Mouse (Mus musculus): ENCODE measurements around the gene Tpk1. TPM values are rescaled to one million over a fixed set of nuclear protein-coding genes. Genes with fewer than 3 reads are reported as not detected.
"Not testable (repeated sequence)": the region's sequence is repeated elsewhere in the genome, so short reads cannot be mapped to it uniquely, and the experiment has no call there.

Tpk1 gene
- polyA plus RNA-seq, 1 experiment from 2014 or later = 3.8 TPM

DNA sequence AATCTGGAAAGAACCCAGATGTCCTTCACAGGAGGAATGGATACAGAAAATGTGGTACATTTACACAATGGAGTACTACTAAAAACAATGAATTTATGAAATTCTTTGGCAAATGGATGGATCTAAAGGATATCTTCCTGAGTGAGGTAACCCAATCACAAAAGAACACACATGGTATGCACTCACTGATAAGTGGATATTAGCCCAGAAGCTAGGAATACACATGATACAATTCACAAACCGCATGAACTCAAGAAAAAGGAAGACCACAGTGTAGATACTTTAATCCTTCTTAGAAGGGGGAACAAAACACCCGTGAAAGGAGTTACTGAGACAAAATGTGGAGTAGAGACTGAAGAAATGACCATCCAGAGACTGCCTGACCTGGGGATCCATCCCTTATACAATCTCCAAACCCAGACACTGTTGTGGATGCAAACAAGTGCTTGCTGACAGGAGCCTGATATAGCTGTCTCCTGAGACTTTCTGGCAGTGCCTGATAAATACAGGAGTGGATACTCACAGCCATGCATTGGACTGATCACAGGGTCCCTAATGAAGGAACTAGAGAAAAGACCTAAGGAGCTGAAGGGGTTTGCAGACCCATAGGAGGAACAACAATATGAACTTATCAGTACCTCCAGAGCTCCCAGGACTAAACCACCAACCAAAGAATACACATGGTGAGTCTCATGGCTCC lies 159.2 kb downstream of the Tpk1 start:
- not testable (repeated sequence) for H3K9ac ChIP-seq; H3K4me1 ChIP-seq; H3K36me3 ChIP-seq (ENCODE audit: poor library complexity, severe bottlenecking); H3K4me2 ChIP-seq; H3K9me3 ChIP-seq (replicated peaks); H3K27ac ChIP-seq; H3K27me3 ChIP-seq; ATAC-seq; H3K4me3 ChIP-seq
- 84% methylated on average over 2 of the region's 2 CpGs for WGBS

DNA sequence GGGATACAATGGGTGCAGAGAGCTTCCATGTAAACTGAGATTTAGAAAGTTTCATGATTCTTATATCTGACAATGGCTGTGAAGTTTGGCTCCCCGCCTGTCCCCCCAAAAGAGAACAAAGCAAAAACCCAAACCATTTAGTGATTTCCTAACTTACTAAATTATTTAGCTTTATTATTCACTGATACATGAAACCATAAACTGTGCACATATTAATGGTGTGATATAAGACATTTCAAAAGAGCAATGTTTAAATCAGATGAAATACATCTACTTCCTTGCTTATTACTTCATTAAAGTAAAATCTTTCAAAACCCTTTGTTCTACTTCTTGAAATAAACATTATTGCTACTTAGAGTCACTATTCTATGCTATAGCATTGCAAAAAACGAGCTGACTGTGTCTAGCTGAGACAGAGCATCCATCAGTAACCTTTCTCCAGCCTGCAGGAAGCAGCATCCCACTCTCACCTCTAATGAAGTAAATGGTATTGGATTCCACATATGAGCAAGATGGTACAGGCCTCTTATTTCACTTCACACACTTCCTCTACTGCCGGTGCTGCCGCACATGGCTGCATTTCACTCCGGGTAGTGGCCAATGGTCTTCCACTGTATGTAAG lies 161.4 kb downstream of the Tpk1 start:
- H3K9me3 ChIP-seq (replicated peaks) = no peaks in the 10 kb centered on the region
- 79% methylated on average over 5 of the region's 5 CpGs for WGBS
- no peaks in the 10 kb centered on the region for H3K36me3 ChIP-seq (ENCODE audit: poor library complexity, severe bottlenecking)
- ATAC-seq = no peak
- no peak overlapping the region for H3K4me3 ChIP-seq
- no peak overlapping the region for H3K9ac ChIP-seq
- H3K27ac ChIP-seq = no peak overlapping the region
- H3K27me3 ChIP-seq = no peaks in the 10 kb centered on the region
- H3K4me2 ChIP-seq = no peak overlapping the region
- no peaks in the 10 kb centered on the region for H3K4me1 ChIP-seq

DNA sequence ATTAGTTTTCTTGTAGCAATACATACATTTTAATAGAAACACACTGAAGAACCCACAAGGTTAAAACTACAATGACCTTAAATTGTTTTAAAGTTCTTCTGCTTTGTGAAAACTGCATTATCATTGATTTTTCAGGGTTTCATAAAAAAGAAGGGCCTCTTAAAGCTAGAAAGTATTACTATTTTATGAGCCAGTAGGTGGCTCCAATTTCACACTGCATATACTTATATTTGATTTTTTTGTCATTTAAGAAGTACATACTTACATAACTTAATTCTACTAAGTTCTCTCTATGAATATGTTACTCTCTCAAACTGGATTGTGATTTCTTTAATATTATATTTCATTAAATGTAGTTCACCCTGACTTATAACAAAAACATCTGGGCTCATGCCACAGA lies 173.7 kb downstream of the Tpk1 start:
- Histone ChIP-seq H3K36me3 (ENCODE audit: poor library complexity, severe bottlenecking) (no peaks in the 10 kb centered on the region), H3K4me3 (no peak overlapping the region)
- ATAC-seq = no peak

DNA sequence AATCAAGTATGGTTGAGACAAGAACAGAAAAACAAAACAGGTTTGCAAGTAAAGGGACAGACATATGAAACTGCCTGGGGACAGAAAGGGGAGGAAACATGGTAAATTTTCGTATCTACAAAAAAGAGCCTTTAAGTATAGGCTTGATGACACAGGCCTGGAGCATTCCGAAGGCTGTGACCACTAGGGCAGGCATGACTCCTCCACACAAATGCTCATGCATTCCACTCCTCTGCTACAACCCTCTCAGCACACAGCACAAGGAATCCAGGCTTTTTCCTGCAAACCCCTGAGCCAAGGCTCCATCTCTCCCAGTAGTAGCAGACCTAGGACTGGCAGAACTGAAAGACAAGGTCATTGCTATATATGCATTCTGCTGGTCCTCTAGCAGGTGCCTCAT lies 179.4 kb downstream of the Tpk1 start:
- no peaks in the 10 kb centered on the region for H3K27me3 ChIP-seq
- no peaks in the 10 kb centered on the region for H3K9me3 ChIP-seq (replicated peaks)
- no peak overlapping the region for H3K4me2 ChIP-seq
- H3K9ac ChIP-seq = no peak overlapping the region
- H3K36me3 ChIP-seq (ENCODE audit: poor library complexity, severe bottlenecking) = no peaks in the 10 kb centered on the region
- H3K4me3 ChIP-seq = no peak overlapping the region
- H3K4me1 ChIP-seq = no peaks in the 10 kb centered on the region
- WGBS = 94% methylated on average over 2 of the region's 2 CpGs
- no peak overlapping the region for H3K27ac ChIP-seq
- ATAC-seq = no peak

More for the DNA sequence above, 173.7 kb downstream of the Tpk1 start:
- Histone ChIP-seq H3K4me2 (no peak overlapping the region), H3K9ac (no peak overlapping the region), H3K27ac (no peak overlapping the region), H3K9me3 (replicated peaks) (no peaks in the 10 kb centered on the region), H3K4me1 (no peaks in the 10 kb centered on the region), H3K27me3 (no peaks in the 10 kb centered on the region)

DNA sequence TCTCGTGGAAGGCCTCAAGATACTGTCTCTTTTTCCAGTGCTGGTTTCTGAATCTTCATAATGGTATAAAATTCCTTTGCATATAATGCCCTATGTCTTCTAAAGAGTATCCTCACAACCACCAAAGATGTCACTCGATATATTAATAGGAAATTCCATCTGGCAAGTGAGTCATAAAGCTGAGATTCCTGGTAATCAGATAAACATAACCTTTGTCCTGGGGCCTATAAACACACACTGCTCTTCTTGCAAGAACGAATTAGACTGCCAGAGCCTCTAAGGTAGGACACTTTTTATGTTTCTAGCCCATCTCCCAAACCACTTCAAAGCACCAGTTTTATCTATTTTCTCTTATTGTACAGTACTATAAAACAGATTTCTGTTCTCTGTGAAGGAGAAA lies 185.4 kb downstream of the Tpk1 start:
- no peak for ATAC-seq
- no peaks in the 10 kb centered on the region for H3K4me1 ChIP-seq
- no peak overlapping the region for H3K27ac ChIP-seq
- H3K4me3 ChIP-seq = no peak overlapping the region
- no peak overlapping the region for H3K9ac ChIP-seq
- no peaks in the 10 kb centered on the region for H3K9me3 ChIP-seq (replicated peaks)
- no peaks in the 10 kb centered on the region for H3K27me3 ChIP-seq
- WGBS = 78% methylated on average over 3 of the region's 3 CpGs
- no peak overlapping the region for H3K4me2 ChIP-seq
- no peaks in the 10 kb centered on the region for H3K36me3 ChIP-seq (ENCODE audit: poor library complexity, severe bottlenecking)

DNA sequence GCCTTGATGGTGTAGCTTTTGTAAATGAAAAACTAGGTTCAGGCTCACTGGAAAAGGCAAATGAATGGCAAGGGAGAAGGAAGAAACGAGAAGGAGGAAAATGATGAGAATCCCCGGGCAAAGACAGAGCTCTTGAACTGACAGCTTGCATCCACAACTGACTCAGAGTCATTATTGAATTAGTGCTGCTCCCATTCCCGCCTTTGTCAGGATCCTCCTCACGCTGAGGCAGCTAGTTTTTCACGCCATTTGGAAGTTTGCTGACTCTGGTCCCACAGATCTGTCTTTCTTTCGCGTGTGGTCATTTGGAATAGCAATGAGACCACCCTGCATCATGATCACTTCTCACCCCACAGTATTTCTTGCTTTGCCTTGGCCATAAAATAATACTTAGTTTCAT lies 187.3 kb downstream of the Tpk1 start:
- WGBS = 39% methylated on average over 7 of the region's 7 CpGs
- H3K4me1 ChIP-seq = no peaks in the 10 kb centered on the region
- no peaks in the 10 kb centered on the region for H3K9me3 ChIP-seq (replicated peaks)
- H3K36me3 ChIP-seq (ENCODE audit: poor library complexity, severe bottlenecking) = no peaks in the 10 kb centered on the region
- H3K27me3 ChIP-seq = no peaks in the 10 kb centered on the region
- no peak overlapping the region for H3K27ac ChIP-seq
- H3K4me2 ChIP-seq = no peak overlapping the region
- ATAC-seq = no peak
- H3K4me3 ChIP-seq = no peak overlapping the region
- no peak overlapping the region for H3K9ac ChIP-seq

DNA sequence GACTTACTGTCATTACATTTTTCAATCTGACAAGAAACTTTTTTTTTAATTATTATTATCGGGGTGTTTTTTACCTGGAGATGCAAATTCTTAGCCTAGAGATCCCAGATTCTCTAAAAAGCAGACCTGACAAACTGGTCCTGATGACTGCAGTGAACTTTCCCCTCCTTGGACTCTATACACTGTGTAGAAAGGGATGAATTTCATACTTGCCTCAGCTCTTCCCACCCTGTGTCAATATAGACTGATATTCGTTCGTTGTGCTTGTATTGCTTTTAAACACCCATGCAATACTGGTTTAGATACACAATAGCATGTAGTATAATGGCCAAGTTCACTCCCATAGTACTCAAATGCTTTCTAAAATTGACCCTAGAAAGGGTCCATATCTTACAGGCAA lies 189.7 kb downstream of the Tpk1 start:
- no peak for ATAC-seq
- Histone ChIP-seq H3K4me1 (no peaks in the 10 kb centered on the region), H3K9ac (no peak overlapping the region), H3K4me3 (no peak overlapping the region), H3K27ac (no peak overlapping the region), H3K36me3 (ENCODE audit: poor library complexity, severe bottlenecking) (no peaks in the 10 kb centered on the region), H3K9me3 (replicated peaks) (no peaks in the 10 kb centered on the region), H3K27me3 (no peaks in the 10 kb centered on the region), H3K4me2 (no peak overlapping the region)
- WGBS = 93% methylated on average over 3 of the region's 3 CpGs

DNA sequence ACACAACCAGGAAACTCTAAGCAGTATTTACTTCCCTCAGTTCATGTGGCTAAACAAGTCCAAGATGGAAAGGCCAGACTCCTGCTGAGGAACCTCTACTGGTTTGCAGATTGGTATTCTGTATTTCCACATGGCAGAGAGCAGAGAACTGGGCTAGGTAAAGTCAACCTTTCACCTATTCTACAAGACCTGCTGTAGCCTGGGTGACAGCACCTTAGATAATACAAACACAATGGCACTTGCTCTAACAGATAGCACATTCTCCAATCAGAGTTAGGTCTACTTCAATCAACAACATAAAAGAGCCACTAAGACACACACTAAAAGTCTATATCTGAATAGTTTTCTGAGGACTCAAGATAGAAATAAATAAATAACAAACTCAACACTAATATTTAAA lies 190.2 kb downstream of the Tpk1 start:
- no peaks in the 10 kb centered on the region for H3K27me3 ChIP-seq
- H3K4me1 ChIP-seq = no peaks in the 10 kb centered on the region
- H3K27ac ChIP-seq = no peak overlapping the region
- no peaks in the 10 kb centered on the region for H3K36me3 ChIP-seq (ENCODE audit: poor library complexity, severe bottlenecking)
- H3K9ac ChIP-seq = no peak overlapping the region
- H3K9me3 ChIP-seq (replicated peaks) = no peaks in the 10 kb centered on the region
- no peak overlapping the region for H3K4me2 ChIP-seq
- no peak overlapping the region for H3K4me3 ChIP-seq
- ATAC-seq = no peak

DNA sequence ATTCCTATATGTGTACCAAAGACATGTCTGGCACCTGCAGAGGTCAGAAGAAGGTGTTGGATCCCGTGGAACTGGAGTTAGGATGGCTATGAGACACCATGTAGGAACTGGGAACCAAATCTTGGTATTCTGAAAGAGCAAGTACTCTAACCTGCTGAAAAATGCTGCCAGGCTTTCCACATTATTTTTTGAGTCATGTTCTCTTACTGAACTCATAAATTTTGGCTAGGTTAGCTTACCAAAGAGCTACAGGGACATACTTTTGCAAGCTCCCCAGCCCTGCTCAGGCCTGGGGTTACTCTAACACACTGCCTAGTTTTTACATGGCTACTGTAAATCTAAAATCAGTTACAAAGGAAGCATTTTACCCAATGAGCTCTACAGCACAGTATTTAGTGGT lies 194.5 kb downstream of the Tpk1 start:
- H3K27ac ChIP-seq = no peak overlapping the region

DNA sequence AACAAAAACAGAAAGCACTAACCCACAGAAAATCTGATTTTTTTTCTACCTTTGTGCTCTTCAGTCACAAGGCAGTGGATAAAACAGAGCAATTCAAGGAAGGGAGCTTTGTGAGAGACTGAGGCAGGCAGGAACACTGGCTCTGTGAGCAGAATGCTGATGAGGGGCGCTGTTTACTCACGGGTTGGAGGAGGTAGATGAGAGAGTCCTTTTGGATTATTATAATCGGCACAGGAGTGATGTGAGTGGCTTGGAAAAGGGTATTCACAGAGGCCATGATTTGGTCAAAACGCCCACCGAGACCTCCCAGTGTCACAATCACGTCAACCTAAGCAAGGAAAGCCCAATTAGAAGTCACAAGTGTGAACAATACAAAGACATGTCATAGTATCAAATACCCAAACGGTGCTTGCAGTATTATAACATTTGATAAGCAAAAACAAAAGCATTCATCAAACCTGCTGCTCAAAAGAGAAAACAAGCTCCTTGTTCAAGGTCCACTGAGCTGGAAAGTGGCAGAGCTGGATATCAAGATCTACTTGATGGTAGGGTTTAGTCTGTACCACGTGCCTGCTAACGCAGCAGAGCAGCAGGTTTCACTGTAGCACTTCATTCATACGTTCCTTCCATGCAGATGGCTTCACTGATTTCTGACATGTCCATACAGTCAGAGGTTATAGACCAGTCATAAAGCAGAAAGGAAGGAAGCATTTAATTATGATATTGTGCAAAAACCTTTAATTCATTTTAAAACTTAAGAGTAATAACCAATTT lies 197.1 kb downstream of the Tpk1 start:
- H3K9me3 ChIP-seq (replicated peaks) = no peaks in the 10 kb centered on the region
- peaks cover 3% of the 10 kb centered on the region; the same call in 1 of the 2 replicates for H3K4me1 ChIP-seq
- H3K36me3 ChIP-seq (ENCODE audit: poor library complexity, severe bottlenecking) = no peaks in the 10 kb centered on the region
- WGBS = 36% methylated on average over 10 of the region's 10 CpGs
- no peak overlapping the region for H3K4me2 ChIP-seq
- no peak overlapping the region for H3K9ac ChIP-seq
- no peak for ATAC-seq
- no peaks in the 10 kb centered on the region for H3K27me3 ChIP-seq
- H3K4me3 ChIP-seq = no peak overlapping the region
- H3K27ac ChIP-seq = no peak overlapping the region

More for the DNA sequence above, 194.5 kb downstream of the Tpk1 start:
- 94% methylated on average over 1 of the region's 1 CpGs for WGBS
- Histone ChIP-seq H3K9me3 (replicated peaks) (no peaks in the 10 kb centered on the region), H3K36me3 (ENCODE audit: poor library complexity, severe bottlenecking) (no peaks in the 10 kb centered on the region), H3K4me2 (no peak overlapping the region), H3K27me3 (no peaks in the 10 kb centered on the region), H3K4me3 (no peak overlapping the region), H3K9ac (no peak overlapping the region), H3K4me1 (peaks cover 3% of the 10 kb centered on the region; the same call in 1 of the 2 replicates)
- no peak for ATAC-seq

DNA sequence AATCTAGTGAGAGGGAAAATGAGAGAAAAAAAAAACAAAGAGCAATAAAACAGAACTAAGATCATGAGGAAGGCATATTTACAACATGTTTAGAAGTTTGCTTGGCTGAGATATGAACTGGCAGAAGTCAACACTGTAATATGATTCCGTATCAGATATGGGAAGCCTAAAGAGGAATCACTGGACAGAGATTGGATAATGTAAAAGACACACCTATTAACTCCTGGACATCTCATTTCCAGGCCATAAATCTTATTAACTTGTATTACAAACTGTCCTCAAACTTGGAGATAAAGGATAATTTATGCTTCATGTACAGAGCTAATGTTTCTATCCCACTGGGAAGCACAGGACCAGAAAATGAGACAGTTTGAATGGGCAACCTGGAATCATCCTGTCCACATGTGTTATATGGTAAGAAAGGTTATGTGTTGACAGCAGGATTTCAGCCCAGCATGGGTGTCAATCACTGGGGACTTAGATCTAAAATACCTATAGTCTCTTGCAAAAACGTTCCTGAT lies 203.2 kb downstream of the Tpk1 start:
- H3K27ac ChIP-seq = no peak overlapping the region
- H3K4me3 ChIP-seq = no peak overlapping the region
- no peak overlapping the region for H3K4me2 ChIP-seq
- H3K9me3 ChIP-seq (replicated peaks) = no peaks in the 10 kb centered on the region
- peaks cover 5% of the 10 kb centered on the region; the same call in 1 of the 2 replicates for H3K4me1 ChIP-seq
- H3K36me3 ChIP-seq (ENCODE audit: poor library complexity, severe bottlenecking) = no peaks in the 10 kb centered on the region
- no peak overlapping the region for H3K9ac ChIP-seq
- WGBS = 71% methylated on average over 2 of the region's 2 CpGs
- H3K27me3 ChIP-seq = no peaks in the 10 kb centered on the region
- ATAC-seq = no peak; the same call in 1 of the 2 replicates

DNA sequence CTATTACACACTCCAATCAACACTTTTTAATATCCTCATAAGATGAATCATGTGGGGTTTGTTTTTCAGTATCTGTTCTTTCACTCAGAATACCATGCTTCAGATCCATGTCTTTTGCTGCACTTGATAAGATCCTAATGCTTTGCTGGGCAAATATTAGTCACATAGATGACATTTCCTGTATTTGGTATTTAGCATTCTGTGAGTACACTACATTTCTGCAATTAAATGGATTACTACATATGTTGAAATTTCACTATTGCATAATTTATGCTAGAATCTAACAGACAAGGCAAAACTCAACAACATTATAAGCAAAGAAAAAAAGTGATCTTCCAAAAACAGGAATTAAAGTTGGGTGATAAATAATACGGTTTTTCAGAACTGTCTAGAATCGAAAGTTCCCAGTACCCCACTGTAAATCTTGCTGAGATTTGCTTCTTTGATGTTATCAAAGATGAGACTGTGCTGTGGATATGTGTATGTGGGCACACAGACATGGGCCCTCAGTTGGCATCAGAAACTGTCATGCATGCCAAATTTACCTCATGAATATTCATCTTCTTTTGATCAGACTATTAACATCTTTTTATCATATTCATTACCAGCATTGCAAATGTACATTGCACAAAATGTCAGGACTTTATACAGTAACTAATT lies 203.8 kb downstream of the Tpk1 start:
- H3K4me2 ChIP-seq = no peak overlapping the region
- no peaks in the 10 kb centered on the region for H3K27me3 ChIP-seq
- peaks cover 5% of the 10 kb centered on the region; the same call in 1 of the 2 replicates for H3K4me1 ChIP-seq
- WGBS = 78% methylated on average over 2 of the region's 2 CpGs
- H3K9me3 ChIP-seq (replicated peaks) = no peaks in the 10 kb centered on the region
- H3K4me3 ChIP-seq = no peak overlapping the region
- peak; percentile 86 for ATAC-seq
- H3K36me3 ChIP-seq (ENCODE audit: poor library complexity, severe bottlenecking) = no peaks in the 10 kb centered on the region
- no peak overlapping the region for H3K9ac ChIP-seq
- H3K27ac ChIP-seq = no peak overlapping the region
